Mouse (Mus musculus) retina, postnatal 7 days (tissue): ENCODE data around the gene Kpna3.

Experiments
- DNase-seq: peaks from one replicate; pipeline ENCODE4 v3.0.0-alpha.2; 2012; ENCODE audit warnings: low read depth, low spot score

The Kpna3 gene

GRCm38 (mm10) chr14:61320765-61321164 lies 118.9 kb downstream of the Kpna3 start:
- DNase-seq = no peak

- DNase-seq = peak; percentile 43
Observed at GRCm38 (mm10) chr14:61316861-61317260, 122.8 kb downstream of the Kpna3 start.
